Mouse (Mus musculus) left cerebral cortex, postnatal 4 days (tissue): ENCODE measurements around the gene 6430550D23Rik. TPM values are rescaled to one million over a fixed set of nuclear protein-coding genes. Genes with fewer than 3 reads are reported as not detected.

ENCODE experiments used
- DNase-seq: peaks from one replicate; pipeline ENCODE4 v3.0.0-alpha.2; 2022
- intact Hi-C: fragments of 180-260 bp; cut with DNase I; formaldehyde crosslinking; loops from one replicate; pipeline ENCODE4 v1.15.1; 2025
- total RNA-seq, 2 experiments: library from RNA; stranded (reverse); gene quantifications; 2 replicates each; pipeline ENCODE4 v1.2.3; 2021

6430550D23Rik gene
- 1 to 10 TPM in 1 of 2 experiments, under 1 TPM in 1; 0.86 to 1.4 TPM for total RNA-seq

DNA sequence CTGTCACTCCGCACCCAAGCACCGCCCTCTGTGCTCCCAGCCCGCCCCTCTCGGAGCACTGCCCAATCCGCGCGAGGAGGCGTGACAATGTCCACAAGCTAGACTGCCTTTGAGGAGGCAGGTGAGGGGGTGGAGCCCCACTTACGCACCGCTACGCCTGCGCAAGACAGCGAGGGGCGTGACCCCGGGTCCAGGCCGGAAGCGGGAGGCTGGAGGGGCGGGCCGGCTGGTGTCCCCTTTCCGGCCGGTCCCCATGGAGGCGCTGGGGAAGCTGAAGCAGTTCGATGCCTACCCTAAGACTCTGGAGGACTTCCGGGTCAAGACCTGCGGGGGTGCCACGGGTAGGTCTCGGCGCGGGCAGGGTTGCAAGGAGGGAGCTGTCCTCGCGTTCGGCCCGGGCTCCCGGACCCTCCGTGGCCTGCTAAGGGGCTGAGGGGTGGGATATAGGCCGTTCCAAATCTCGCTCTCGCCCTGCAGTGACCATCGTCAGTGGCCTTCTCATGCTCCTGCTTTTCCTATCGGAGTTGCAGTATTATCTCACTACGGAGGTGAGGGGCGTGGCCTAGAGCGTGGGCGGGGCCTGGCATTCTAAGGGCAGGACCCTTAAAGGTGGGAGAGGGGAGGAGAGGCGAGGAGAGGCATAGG is at the start of gene 6430550D23Rik, which contains the start of gene Ergic3:
Gene 6430550D23Rik, minus strand, starts transcription at position 90 of the 645 bp plus-strand sequence.
Gene Ergic3, plus strand, starts transcription at position 158 of the 645 bp plus-strand sequence.
- intact Hi-C loops: no loop called here

GRCm38 (mm10) chr2:156052816-156053215 is 45.0 kb upstream of the 6430550D23Rik start, which contains the start of gene Fer1l4:
TSS of gene Fer1l4 (minus strand) at chr2:156052947.
- DNase-seq: no peak
- intact Hi-C loops: no loop called here

More for the DNA sequence above, at the start of gene 6430550D23Rik, which contains the start of gene Ergic3:
- DNase-seq: peak; percentile 98

DNA sequence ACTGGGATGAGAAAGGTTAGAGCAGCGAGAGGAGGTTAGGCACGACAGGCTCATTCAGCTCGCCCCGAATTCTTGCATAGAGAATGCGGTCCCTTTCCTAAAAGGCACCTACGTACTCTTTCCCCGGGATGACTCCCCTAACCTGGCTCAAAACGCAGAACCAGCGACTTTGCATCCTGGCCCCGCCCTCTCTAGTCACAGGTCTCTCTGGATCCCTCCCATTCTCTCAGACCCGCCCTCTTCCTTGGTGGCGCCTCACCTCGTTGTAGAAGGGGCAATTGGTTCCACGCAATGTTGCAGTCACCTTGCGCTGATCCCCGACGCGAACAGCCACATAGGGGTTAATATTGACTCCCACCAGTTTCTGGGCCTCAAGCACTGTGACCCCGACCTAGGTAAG is 40.2 kb upstream of the 6430550D23Rik start:
- intact Hi-C loops: no loop called here
- DNase-seq: no peak

DNA sequence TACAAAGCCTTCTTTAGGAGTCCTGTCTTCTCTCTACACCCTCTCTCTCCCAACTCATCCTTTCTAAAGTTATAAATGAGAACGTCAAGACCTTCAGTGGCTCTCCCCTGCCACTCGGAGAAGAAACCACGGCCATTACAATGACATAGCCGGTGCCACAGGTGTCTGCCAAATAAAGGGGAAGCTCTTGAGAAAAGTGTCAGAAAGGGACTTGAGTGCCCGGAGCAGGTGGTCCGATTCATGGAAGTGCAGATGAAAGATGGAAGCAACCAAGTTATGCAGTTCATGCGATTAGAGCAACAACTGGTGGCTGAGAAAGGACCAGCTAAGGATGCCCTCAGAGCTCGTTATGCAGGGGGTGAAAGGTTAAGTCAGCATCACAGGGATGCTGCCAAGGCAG is 35.1 kb upstream of the 6430550D23Rik start:
- intact Hi-C loops: no loop called here
- DNase-seq: no peak

DNA sequence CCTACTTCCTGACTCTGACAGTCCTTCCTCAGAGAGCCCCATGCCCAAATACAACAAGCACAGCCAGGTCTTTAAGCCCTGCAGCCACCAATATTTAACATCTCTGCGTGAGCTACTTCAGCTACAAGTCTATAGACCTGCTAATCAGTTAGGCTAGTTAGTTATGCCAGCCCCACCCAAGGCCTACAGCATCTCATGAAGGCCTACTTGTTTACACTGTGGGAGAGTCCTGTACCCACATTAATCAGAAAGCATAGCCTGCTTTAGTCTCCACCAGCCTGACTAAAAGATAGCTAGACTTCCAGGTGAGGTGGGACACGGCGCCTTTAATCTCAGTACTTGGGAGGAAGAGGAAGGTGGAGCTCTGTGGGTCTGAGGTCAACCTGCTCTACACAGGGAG is 31.6 kb upstream of the 6430550D23Rik start:
- intact Hi-C loops: no loop called here
- no peak for DNase-seq

- intact Hi-C loops: no loop called here
- no peak for DNase-seq
Observed at GRCm38 (mm10) chr2:156025482-156025881, 17.7 kb upstream of the 6430550D23Rik start.

DNA sequence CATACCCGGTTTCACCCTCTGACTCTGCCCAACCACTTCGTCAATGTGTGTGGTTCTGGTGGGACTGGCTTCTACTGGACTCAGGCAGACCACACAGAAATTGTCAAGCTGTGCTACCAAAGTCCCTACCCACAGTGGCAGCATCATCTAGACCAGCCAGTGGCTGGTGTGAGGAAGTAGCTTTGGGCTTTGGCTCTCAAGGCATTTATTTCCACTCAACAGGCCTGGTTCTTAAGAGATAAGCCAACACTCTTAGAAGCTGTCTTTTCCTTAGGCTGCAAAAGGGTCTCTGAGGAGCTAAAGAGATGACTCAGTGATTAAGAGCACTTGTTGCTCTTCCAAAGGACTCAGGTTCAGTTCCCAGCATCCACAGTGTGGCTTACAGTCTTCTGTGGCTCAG is 14.0 kb upstream of the 6430550D23Rik start:
- intact Hi-C loops: no loop called here

GRCm38 (mm10) chr2:156021219-156021618 is 13.4 kb upstream of the 6430550D23Rik start:
- no peak for DNase-seq
- intact Hi-C loops: no loop called here

More for the DNA sequence above, 14.0 kb upstream of the 6430550D23Rik start:
- DNase-seq: no peak

DNA sequence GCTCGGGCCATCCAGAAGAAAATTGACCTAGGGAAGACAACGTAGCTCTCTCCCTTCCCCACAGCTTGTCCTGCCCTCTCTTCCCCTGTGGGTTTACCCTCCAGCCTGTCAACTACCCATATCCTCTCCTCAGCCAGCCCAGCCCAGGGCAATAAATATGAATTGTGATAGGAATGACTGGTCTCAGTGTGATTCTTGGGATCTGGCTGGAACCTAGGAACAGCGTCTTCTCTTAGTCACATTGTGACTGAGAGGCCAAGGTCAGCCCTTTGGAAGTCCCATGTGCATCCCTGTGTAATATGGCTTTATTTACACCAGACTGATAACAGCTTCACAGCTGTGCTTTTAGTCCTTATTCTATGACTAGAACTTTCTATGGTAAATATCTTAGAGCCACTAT is 10.3 kb upstream of the 6430550D23Rik start:
- no peak for DNase-seq
- intact Hi-C loops: no loop called here

DNA sequence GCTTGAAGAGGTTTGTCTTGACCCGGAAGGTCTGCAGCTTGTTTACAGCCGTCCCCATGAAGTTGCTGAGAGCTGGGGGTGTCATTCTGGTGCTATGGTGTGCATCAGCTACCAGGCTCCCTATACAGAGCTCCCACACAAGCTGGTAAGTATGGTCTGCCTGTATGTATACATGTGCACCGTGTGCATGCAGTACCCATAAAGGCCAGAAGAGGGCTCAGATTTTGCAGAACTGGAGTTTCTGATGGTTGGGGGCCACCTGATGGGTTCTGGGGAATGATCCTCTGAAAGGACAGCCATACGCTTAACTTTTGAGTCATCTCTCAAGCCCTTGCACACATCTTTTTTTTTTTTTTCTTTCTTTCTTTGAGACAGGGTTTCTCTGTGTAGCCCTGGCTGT is 2.4 kb downstream of the 6430550D23Rik start:
- peak; percentile 17 for DNase-seq
- intact Hi-C loops: no loop called here

GRCm38 (mm10) chr2:155991863-155992321 is 15.9 kb downstream of the 6430550D23Rik start:
- peak; percentile 96 for DNase-seq
- intact Hi-C loops: no loop called here

- intact Hi-C loops: no loop called here
- peak; percentile 64 for DNase-seq
Observed at GRCm38 (mm10) chr2:155991151-155991550, 16.6 kb downstream of the 6430550D23Rik start.

DNA sequence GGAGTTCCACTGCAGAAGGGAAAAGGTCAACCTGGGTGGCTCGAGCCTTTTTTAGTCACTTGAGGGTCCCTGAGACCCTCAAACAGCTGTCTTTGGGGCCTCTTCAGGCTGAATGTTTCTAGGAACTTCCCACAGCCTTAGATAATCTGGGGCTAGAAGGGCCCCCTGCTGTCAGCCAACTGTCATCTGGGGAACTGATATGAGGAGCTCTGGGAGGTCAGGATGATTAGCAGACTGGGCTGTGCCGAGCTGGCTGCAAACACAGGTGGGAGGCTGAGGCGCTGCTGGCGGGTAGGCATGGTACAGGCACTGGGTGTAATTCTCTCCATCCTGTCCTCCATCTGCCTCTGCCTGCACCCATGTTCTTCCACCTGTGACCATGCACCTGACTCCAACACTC is 18.7 kb downstream of the 6430550D23Rik start:
- intact Hi-C loops: no loop called here
- peak; percentile 39 for DNase-seq

GRCm38 (mm10) chr2:155987131-155987530 is 20.6 kb downstream of the 6430550D23Rik start:
- no peak for DNase-seq
- intact Hi-C loops: no loop called here

GRCm38 (mm10) chr2:155985776-155986175 is 22.0 kb downstream of the 6430550D23Rik start:
- DNase-seq: no peak
- intact Hi-C loops: no loop called here

DNA sequence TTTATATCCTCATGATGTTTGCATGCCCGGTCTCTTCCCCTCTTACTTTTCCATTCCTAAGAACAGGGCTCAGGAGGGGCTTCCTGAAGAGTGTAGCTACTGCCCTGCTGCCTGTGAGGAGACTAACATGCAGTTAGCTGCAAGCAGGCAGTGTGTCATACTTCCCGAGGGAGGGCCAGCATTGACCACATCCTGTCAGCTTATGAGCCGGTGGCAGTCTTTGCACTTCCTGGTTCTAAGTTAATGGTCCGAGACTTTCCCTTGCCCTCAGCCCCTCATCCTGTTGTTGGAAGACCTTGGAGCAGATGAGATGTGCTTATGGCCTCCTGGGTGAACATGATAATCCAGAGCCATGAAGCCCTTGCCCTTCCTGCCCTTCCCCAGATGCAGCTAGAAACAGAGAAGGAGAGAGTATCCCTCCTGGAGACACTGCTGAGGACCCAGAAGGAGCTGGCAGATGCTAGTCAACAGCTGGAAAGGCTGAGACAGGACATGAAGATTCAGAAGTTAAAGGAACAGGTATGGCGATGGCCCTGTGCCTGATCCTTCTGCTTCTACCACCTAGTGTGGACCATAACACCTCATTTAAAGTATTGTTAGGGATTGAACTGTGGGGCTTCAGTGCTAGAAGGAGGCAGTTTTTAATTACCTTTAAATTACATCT is 28.3 kb downstream of the 6430550D23Rik start:
- DNase-seq: no peak
- intact Hi-C loops: loop anchor here (10.0 kb wide), 1 partner anchor 185 kb away; no protein-coding TSS in a partner anchor

DNA sequence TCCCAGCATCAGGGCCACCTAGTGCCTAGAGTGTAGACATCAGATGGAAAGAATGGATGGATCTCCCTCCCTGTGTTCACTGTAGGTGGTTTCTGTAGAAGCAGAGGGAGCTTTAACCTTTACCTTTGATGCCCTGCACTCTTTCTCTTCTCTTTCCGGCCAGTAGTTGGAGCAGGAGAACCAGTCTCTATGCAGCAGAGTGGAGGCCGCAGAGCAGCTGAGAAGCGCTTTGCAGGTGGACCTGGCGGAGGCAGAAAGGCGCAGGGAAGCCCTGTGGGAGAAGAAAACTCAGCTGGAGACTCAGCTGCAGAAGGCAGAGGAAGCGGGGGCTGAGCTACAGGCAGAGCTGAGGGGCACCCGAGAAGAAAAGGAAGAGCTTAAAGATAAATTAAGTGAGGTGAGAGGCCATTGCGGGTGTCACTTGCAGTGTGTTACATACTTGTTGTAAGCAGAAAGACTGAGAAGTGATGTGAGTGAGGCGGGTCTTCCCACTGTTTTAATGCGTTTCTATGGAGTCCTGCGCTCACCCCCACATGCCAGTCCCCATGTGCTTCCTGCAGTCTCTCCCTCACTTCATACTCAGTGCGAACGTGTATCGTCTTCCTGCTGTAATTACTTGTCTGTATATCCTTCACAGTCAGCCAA is 33.6 kb downstream of the 6430550D23Rik start:
- intact Hi-C loops: loop anchor here (10.0 kb wide), 1 partner anchor 191 kb away; no protein-coding TSS in a partner anchor

DNA sequence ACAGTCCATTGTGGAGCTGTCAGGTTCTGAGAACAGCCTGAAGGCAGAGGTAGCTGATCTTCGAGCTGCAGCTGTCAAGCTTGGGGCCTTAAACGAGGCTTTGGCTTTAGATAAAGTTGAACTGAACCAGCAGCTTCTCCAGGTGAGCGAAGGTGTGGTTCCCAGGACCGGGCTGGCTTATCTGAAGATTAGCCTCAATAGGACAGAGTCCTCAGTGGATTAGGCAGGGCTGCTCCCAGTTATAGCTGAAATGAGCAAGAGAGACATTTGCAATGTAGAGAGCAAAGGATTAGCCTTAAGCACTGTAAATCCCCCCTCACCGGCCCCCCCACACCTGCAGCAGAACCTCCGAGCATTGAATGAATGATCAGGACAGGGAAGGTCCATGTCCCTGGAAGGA is 34.4 kb downstream of the 6430550D23Rik start:
- intact Hi-C loops: loop anchor here (10.0 kb wide), 1 partner anchor 191 kb away; no protein-coding TSS in a partner anchor
- DNase-seq: no peak

More for the DNA sequence above, 33.6 kb downstream of the 6430550D23Rik start:
- no peak for DNase-seq

- no peak for DNase-seq
- intact Hi-C loops: loop anchor here (10.0 kb wide), 1 partner anchor 172 kb away; no protein-coding TSS in a partner anchor
Observed at GRCm38 (mm10) chr2:155962991-155963390, 44.8 kb downstream of the 6430550D23Rik start.

DNA sequence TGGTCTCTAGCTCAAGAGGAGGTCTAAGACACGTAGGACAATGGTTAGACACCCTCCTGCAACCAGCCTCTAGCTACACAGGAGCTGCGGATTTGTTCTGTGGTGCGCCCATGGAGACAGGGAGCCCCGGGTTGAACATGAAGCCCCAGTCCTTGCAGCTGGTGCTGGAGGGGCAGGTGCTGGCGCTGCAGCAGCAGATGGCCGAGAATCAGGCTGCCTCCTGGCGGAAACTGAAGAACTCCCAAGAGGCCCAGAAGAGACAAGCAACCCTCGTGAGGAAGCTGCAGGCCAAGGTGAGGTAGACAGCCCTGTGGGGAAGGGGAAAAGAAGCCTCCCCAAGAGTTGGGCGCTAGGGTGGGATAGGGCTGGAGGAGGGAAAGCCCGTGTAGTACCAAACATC is 45.9 kb downstream of the 6430550D23Rik start:
- DNase-seq: peak; percentile 45
- intact Hi-C loops: loop anchor here (10.0 kb wide), 1 partner anchor 173 kb away; no protein-coding TSS in a partner anchor

DNA sequence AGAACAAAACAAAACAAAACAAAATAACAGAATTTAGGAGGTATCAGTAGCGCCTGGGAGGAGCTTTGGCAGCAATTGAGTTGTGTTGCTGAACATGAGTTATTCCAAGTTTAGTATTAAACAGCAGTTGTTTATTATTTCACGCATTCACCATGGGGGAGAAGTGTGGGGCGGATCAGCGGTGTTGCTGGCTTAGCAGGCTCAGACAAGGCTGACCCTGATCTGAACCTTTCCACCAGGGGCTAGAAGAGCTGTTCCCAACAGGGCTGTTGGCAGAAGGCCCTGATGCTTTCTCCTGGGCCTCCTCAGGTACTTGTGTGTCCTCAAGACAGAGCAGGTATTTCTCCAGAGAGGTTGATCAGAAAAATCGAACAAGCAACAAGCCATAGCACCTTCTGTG is 47.8 kb downstream of the 6430550D23Rik start:
- intact Hi-C loops: loop anchor here (10.0 kb wide), 1 partner anchor 175 kb away; no protein-coding TSS in a partner anchor
- DNase-seq: no peak
